Mouse (Mus musculus) heart, postnatal 0 days (tissue): ENCODE results near the gene Ica1. TPM values are rescaled to one million over a fixed set of nuclear protein-coding genes. Genes with fewer than 3 reads are reported as not detected.

Experiments used
- ATAC-seq: fragments of 200-750 bp; cut with Nextera tagmentation; 2 replicates; pipeline ENCODE4 v1.8.0; 2017; ENCODE audit warnings: low read depth, moderate number of reproducible peaks, moderate library complexity; ENCODE audit not compliant: insufficient read depth
- DNase-seq: peaks from one replicate; pipeline ENCODE4 v3.0.0-alpha.2; 2016; ENCODE audit warnings: low spot score
- H3K27ac ChIP-seq: fragments of 300-500 bp; sonication (generic); 2 replicates; pipeline ENCODE4 v1.5.1; 2014; ENCODE audit warnings: low read depth, mild to moderate bottlenecking
- H3K27me3 ChIP-seq: fragments of 300-500 bp; sonication (generic); 2 replicates; pipeline ENCODE4 v1.6.1; 2014; ENCODE audit warnings: low read length, mixed read lengths; ENCODE audit not compliant: control insufficient read depth, insufficient read depth
- H3K36me3 ChIP-seq: fragments of 300-500 bp; sonication (generic); replicated peaks from 2 replicates; pipeline ENCODE4 v1.6.1; 2014; ENCODE audit warnings: low read length, mixed read lengths; ENCODE audit not compliant: control insufficient read depth, insufficient read depth
- H3K4me1 ChIP-seq: fragments of 300-500 bp; sonication (generic); 2 replicates; pipeline ENCODE4 v1.6.1; 2014; ENCODE audit warnings: antibody characterized with exemption; ENCODE audit not compliant: control insufficient read depth, insufficient read depth
- H3K4me2 ChIP-seq: fragments of 300-500 bp; sonication (generic); 2 replicates; pipeline ENCODE4 v1.6.1; 2014; ENCODE audit warnings: low read depth, mild to moderate bottlenecking, low read length, moderate library complexity
- H3K4me3 ChIP-seq: fragments of 300-500 bp; sonication (generic); 2 replicates; pipeline ENCODE4 v1.5.1; 2014; ENCODE audit warnings: low read depth, low read length
- H3K9ac ChIP-seq: fragments of 300-500 bp; sonication (generic); replicated peaks from 2 replicates; pipeline ENCODE4 v1.6.1; 2014; ENCODE audit warnings: low read depth, low read length, mixed read lengths
- H3K9me3 ChIP-seq: fragments of 300-500 bp; sonication (generic); replicated peaks from 2 replicates; pipeline ENCODE4 v1.6.1; 2016; ENCODE audit warnings: low read length; ENCODE audit not compliant: control insufficient read depth
- CTCF ChIP-seq: IDR thresholded peaks from 2 replicates; pipeline ENCODE4 v1.5.1; 2016; ENCODE audit warnings: antibody characterized with exemption, control low read depth, low read depth
- EP300 ChIP-seq: IDR thresholded peaks from 2 replicates; pipeline ENCODE4 v1.6.1; 2016; ENCODE audit warnings: antibody characterized with exemption, low read depth
- WGBS: fragments of 180-500 bp; shearing (Covaris S2); extraction: QIAGEN DNeasy Blood & Tissue Kit; methylation state at CpG from one replicate; pipeline ENCODE4 v1.1.7; 2014; 5-methylcytosine and 5-hydroxymethylcytosine counted together
- polyA plus RNA-seq: library from polyadenylated mRNA; unstranded; fragments of >200 nt; fragmentation: Nextera tagmentation; extraction: Ambion mirVana; gene quantifications from 2 replicates; pipeline ENCODE4 v1.2.1, GENCODE M21; 2015
- total RNA-seq: library from RNA; depleted of rRNA; stranded (reverse); fragments of >200 nt; gene quantifications from 2 replicates; pipeline ENCODE4 v1.2.3, GENCODE M21; 2014; ENCODE audit warnings: low replicate concordance

Gene Ica1
- total and polyA plus RNA-seq, 2 experiments from 2014 or later: 3.6 to 22.2 TPM

DNA sequence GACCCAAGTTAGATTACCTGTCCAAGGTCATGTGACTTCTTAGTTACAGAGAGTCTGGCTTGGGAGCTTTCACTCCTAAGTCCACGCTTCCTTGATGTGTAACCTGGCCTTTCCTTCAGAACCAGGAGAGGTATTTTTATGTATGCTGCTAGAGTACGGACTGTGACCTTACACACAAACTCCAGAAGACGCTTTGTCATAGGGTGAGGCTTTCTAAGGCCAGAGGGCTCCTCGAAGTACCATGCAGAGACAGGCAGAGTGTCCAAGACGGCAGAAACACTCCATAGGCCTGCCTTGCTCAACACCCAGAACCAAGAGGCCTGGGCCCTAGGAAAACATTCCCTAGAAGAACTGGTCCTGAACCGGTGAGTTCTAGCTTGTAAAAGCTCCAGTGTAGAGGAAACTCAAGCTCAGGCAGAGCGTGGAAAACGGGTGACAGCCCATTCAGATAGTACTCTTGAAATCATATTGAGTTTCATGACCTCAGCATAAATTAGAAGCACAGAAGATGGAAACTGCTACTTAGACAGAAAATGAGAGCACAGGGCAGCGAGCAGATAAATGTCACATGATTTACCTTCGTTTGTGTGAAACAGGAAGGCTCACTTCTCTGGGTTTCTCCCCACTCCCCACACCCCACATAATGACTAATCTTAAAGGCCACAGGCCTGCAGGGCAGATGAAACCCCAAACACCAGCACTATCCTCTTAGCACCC is 129.9 kb downstream of the Ica1 start:
- Histone ChIP-seq H3K27me3 (no peaks in the 10 kb centered on the region), H3K4me3 (no peak overlapping the region), H3K36me3 (no peaks in the 10 kb centered on the region), H3K9me3 (no peaks in the 10 kb centered on the region), H3K4me1 (no peaks in the 10 kb centered on the region), H3K27ac (no peak overlapping the region), H3K9ac (no peak overlapping the region), H3K4me2 (no peak overlapping the region)
- 83% methylated on average over 10 of the region's 10 CpGs for WGBS
- no peak for DNase-seq
- ATAC-seq: no peak
- TF ChIP-seq EP300 (no peak), CTCF (no peak)

DNA sequence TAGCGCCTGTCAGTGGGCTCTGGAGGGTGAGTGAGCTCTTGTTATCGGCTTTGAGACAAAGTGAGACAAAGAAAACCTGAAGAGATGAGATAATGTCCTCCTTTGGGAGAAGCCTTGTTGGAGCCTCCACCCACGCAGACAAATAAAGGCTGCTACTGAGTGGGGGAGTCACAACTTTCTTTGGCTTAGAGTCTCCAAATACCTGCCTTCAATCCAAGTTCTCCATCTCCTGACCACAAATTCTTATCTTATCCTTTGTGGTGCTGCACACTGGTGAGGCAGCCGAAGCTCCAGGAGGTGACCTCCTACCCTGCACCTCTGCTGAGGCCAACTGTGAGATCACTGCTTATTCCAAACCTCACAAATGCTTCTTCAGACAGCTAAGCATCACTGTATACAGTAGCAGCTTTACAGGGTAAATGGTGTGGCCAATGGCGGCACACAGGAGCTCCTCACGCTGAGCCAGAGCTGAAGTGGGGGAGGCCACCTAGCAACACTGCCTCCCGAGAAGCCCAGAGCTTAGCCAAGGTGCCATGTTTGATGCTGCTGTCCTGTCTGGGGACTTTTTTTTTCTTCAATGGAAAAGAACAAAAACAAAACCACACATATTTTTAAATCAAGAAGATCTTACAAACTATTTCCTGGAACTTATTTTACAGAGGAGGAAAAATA is 130.6 kb downstream of the Ica1 start:
- ATAC-seq: no peak
- Histone ChIP-seq H3K4me3 (no peak overlapping the region), H3K9me3 (no peaks in the 10 kb centered on the region), H3K4me2 (no peak overlapping the region), H3K9ac (no peak overlapping the region), H3K27me3 (no peaks in the 10 kb centered on the region), H3K4me1 (no peaks in the 10 kb centered on the region), H3K27ac (no peak overlapping the region), H3K36me3 (no peaks in the 10 kb centered on the region)
- 48% methylated on average over 7 of the region's 7 CpGs for WGBS
- TF ChIP-seq EP300: no peak
- TF ChIP-seq CTCF: no peak
- no peak for DNase-seq

DNA sequence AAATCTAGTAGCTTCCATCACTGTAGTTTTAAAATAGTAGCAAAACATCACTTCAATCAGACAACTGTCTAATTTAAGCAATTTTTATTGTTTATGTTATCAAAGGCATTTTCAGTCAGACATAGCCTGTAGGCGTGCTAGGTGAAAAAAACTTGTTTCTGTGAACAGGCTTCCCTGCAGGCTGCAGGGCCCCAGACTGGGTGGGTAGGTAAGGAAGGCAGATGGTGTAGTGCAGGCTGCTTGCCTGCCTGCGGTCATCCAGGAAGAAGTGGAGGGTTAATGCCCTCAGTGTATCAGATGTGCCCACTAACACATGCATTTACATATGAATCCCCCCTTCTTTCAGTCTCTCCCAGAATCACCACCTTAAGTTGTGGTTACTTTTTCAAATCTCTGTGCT is 132.6 kb downstream of the Ica1 start:
- 84% methylated on average over 2 of the region's 2 CpGs for WGBS
- no peak for DNase-seq

DNA sequence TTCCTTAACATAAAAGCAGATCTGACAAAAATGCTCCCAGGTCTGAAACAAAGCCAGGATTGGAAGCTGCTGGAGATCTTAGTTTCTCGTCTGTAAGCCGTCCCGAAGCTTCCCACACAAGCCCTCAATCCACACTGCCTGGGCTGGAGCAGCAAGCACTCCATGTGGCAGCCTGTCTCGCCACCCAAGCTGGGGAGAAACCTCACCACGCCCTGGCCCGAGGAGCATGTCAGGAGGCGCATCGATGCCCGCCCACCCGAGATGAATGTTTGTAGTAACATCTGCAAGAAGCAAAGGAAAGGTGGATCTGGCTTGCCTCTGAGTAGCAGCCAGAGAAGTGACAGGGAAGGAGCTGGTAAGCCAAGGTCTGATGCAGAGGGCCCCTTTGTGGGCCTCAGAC is 133.6 kb downstream of the Ica1 start:
- WGBS: 78% methylated on average over 10 of the region's 10 CpGs
- Histone ChIP-seq H3K27ac (no peak overlapping the region), H3K36me3 (no peaks in the 10 kb centered on the region), H3K4me2 (no peak overlapping the region), H3K9me3 (no peaks in the 10 kb centered on the region), H3K9ac (no peak overlapping the region), H3K4me1 (no peaks in the 10 kb centered on the region), H3K4me3 (no peak overlapping the region), H3K27me3 (no peaks in the 10 kb centered on the region)
- ATAC-seq (no peak), DNase-seq (no peak)
- no peak for TF ChIP-seq EP300
- TF ChIP-seq CTCF: no peak

More for the DNA sequence above, 132.6 kb downstream of the Ica1 start:
- H3K4me3 ChIP-seq: no peak overlapping the region
- no peak overlapping the region for H3K9ac ChIP-seq
- TF ChIP-seq EP300 (no peak), CTCF (no peak)
- no peaks in the 10 kb centered on the region for H3K36me3 ChIP-seq
- H3K4me2 ChIP-seq: no peak overlapping the region
- no peaks in the 10 kb centered on the region for H3K4me1 ChIP-seq
- H3K27me3 ChIP-seq: no peaks in the 10 kb centered on the region
- no peaks in the 10 kb centered on the region for H3K9me3 ChIP-seq
- no peak overlapping the region for H3K27ac ChIP-seq
- ATAC-seq: no peak

DNA sequence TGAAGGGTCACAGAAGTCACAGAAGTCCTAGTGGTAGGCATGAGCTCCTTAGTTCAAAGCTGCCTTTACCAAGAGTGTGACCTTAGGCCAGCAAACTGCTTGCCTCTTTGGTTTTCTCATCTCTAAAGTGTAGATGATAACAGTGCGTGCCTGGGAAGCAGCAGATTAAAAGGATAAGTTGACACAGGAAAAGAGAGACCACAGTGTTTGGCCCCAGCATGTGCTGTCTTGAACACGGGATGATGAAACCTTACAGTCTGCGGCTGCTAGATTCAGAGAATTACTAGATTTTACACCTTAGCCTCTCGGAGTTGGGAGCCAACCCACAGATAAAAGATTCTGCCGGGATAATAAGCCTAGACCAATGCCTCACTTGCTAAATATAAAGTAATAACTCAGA is 137.4 kb downstream of the Ica1 start:
- 80% methylated on average over 5 of the region's 5 CpGs for WGBS
- no peak for ATAC-seq

DNA sequence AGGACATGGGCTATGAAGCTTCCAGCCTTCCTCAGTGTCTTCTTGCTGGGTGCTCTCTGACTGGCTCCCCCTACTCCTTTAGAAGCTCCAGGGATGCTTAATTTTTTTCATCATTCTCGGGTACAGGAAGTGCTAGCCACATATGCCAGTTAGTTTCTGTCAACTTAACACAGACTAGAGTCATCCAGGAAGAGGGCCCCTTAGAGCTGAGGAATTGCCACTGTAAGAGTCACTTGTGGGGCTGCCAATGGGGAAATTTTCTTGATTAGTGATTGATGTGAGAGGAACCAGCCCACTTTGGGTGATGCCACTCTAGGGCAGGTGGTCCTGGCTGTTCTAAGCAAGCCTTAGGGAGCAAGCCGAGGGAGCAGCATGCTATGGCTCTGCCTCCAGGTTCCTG is 138.8 kb downstream of the Ica1 start:
- WGBS: 81% methylated on average over 2 of the region's 2 CpGs
- Histone ChIP-seq H3K27ac (no peak overlapping the region), H3K4me2 (no peak overlapping the region), H3K9ac (no peak overlapping the region), H3K27me3 (no peaks in the 10 kb centered on the region), H3K9me3 (no peaks in the 10 kb centered on the region), H3K4me1 (no peaks in the 10 kb centered on the region), H3K4me3 (no peak overlapping the region), H3K36me3 (no peaks in the 10 kb centered on the region)
- TF ChIP-seq EP300 (no peak), CTCF (no peak)
- no peak for DNase-seq
- ATAC-seq: no peak

More for the DNA sequence above, 137.4 kb downstream of the Ica1 start:
- H3K9ac ChIP-seq: no peak overlapping the region
- H3K4me3 ChIP-seq: no peak overlapping the region
- no peaks in the 10 kb centered on the region for H3K9me3 ChIP-seq
- no peaks in the 10 kb centered on the region for H3K27me3 ChIP-seq
- H3K36me3 ChIP-seq: no peaks in the 10 kb centered on the region
- no peak overlapping the region for H3K27ac ChIP-seq
- no peak for TF ChIP-seq CTCF
- no peak for TF ChIP-seq EP300
- no peak for DNase-seq
- H3K4me2 ChIP-seq: no peak overlapping the region
- no peaks in the 10 kb centered on the region for H3K4me1 ChIP-seq
